Mouse (Mus musculus) mesoderm, embryonic 11.5 days (tissue): Measurements from ENCODE around the gene Med23.

Source experiments
- DNase-seq: peaks from one replicate; pipeline ENCODE4 v3.0.0-alpha.2; 2012; ENCODE audit warnings: low read depth, low spot score

Gene Med23

GRCm38 (mm10) chr10:24961112-24961511 is 91.3 kb downstream of the Med23 start:
- DNase-seq, result no peak

GRCm38 (mm10) chr10:24961889-24962288 is 92.1 kb downstream of the Med23 start:
- no peak for DNase-seq
